Mouse (Mus musculus): ENCODE data around the gene Stag1.

DNA sequence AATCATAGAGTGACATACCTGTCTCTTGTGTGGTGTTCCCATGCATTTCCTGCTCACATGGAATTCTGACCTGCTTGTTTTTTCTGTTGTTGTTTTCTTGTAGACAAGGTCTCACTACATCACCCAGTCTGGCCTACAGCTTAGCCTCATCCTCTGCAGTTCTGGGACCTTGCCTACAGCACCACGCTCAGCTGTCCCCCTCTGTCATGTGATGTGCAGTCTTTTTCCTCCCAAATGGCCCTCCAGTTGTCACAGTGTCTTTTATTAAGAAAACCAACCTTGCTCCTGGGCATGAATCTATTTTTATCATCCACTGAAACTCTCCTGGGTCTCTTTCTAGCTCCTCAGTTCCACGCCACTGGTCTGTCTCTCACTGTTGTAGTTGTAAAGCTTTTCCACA lies 394.6 kb downstream of the Stag1 start:
- TF ChIP-seq CHD2 (IDR thresholded peaks at IDR 0.05; ENCODE audit: low read depth, low read length) (no peak), ZC3H11A (IDR thresholded peaks at IDR 0.05; ENCODE audit: borderline replicate concordance, low read depth, low read length) (no peak), ZNF384 (IDR thresholded peaks at IDR 0.05; ENCODE audit: low read depth, low read length) (no peak), MAFK (IDR thresholded peaks at IDR 0.05; ENCODE audit: insufficient read depth, low read depth, low read length) (no peak)
